ENCODE assay signal across 16 mouse cellular contexts in genomic region chr16:95900181-95900580, GRCm38 (mm10).
DNase-seq lines count a peak whose midpoint lies in the region; ATAC-seq lines count a peak whose summit lies in the region.
"Had no signal": no experiment of that assay in that cellular context is flagged by ENCODE, and none has a peak within 500 bp of the region (broad histone marks: within the 10 kb centered on the region; RNA-seq: fewer than 3 reads in every experiment).

No protein-coding gene starts in this region.

- H3K9me3 ChIP-seq in heart, embryonic 12.5 days (replicated peaks) = no peaks in the 10 kb centered on the region
- H3K9me3 ChIP-seq in limb, embryonic 10.5 days (replicated peaks) = no peaks in the 10 kb centered on the region
- H3K9me3 ChIP-seq: hindbrain, embryonic 15.5 days had no signal

- ATAC-seq in heart, embryonic 12.5 days (ENCODE audit: insufficient number of reproducible peaks, low FRiP score) = no peak
- ATAC-seq in CD4-positive, CD25-positive, alpha-beta regulatory T cell, adult 4 months = peak; percentile 85
- ATAC-seq: intestine, postnatal 0 days; midbrain, embryonic 16.5 days had no signal

- H3K4me3 ChIP-seq in heart, embryonic 12.5 days = no peak overlapping the region
- no peak overlapping the region for H3K4me3 ChIP-seq in limb, embryonic 10.5 days
- H3K4me3 ChIP-seq: hindbrain, embryonic 15.5 days had no signal

- H3K36me3 ChIP-seq in heart, embryonic 12.5 days = no peaks in the 10 kb centered on the region
- H3K36me3 ChIP-seq in limb, embryonic 10.5 days = no peaks in the 10 kb centered on the region
- H3K36me3 ChIP-seq: hindbrain, embryonic 15.5 days had no signal

- H3K4me2 ChIP-seq in heart, embryonic 12.5 days = no peak overlapping the region
- H3K4me2 ChIP-seq: hindbrain, embryonic 15.5 days had no signal

- peaks cover 8% of the 10 kb centered on the region; the same call in 1 of the 2 replicates for H3K4me1 ChIP-seq in heart, embryonic 12.5 days (replicated peaks)
- H3K4me1 ChIP-seq in limb, embryonic 10.5 days = peaks cover 11% of the 10 kb centered on the region
- H3K4me1 ChIP-seq: hindbrain, embryonic 15.5 days had no signal

- H3K27me3 ChIP-seq in heart, embryonic 12.5 days (replicated peaks) = no peaks in the 10 kb centered on the region
- H3K27me3 ChIP-seq in limb, embryonic 10.5 days (ENCODE audit: low read depth, poor library complexity, severe bottlenecking) = no peaks in the 10 kb centered on the region
- H3K27me3 ChIP-seq: hindbrain, embryonic 15.5 days had no signal

- no peak overlapping the region for H3K9ac ChIP-seq in heart, embryonic 12.5 days
- H3K9ac ChIP-seq: hindbrain, embryonic 15.5 days had no signal

- no peak overlapping the region for H3K27ac ChIP-seq in heart, embryonic 12.5 days (ENCODE audit: poor library complexity, severe bottlenecking)
- peak overlapping the region; percentile 66 for H3K27ac ChIP-seq in limb, embryonic 10.5 days
- H3K27ac ChIP-seq: hindbrain, embryonic 15.5 days had no signal

- peak; percentile 82 for DNase-seq in heart, adult 11 months
- DNase-seq in limb, embryonic 10.5 days (ENCODE audit: low spot score) = no peak
- DNase-seq in thymus, postnatal 14 days = peak; percentile 86
- no peak for DNase-seq in gastrocnemius, adult 18-20 months (ENCODE audit: low spot score)
- DNase-seq in adrenal gland, adult 8-10 months = no peak
- DNase-seq in adrenal gland, postnatal 25 days = no peak
- DNase-seq: adrenal gland, adult 2 months; cerebellum, postnatal 10 days; heart, postnatal 4 days; liver; right cerebral cortex, postnatal 25 days had no signal

- WGBS in heart, embryonic 12.5 days = 45% methylated on average over 9 of the region's 9 CpGs
- 45% methylated on average over 9 of the region's 9 CpGs for WGBS in limb, embryonic 10.5 days

Comparison
In these comparisons a context has a peak if more than half of its experiments do, and no peak if none do; other contexts are left out.
1. DNase-seq: peak in heart, adult 11 months (single experiment) and thymus, postnatal 14 days (single experiment); none in limb, embryonic 10.5 days (single experiment), gastrocnemius, adult 18-20 months (single experiment), adrenal gland, adult 8-10 months (single experiment) and adrenal gland, postnatal 25 days (single experiment).